Mouse (Mus musculus) E14TG2a.4 (cell line): ENCODE data around the gene Slc44a4.
A peak's percentile ranks its signal among the peaks of the same experiment; 100 is the strongest.
"Not testable (repeated sequence)": the region's sequence is repeated elsewhere in the genome, so short reads cannot be mapped to it uniquely, and the experiment has no call there.

Experiments used
- H3K27me3 ChIP-seq: 2 replicates; pipeline ENCODE4 v1.6.1; 2014; ENCODE audit warnings: low read length, control low read depth; ENCODE audit not compliant: insufficient read depth
- H3K36me3 ChIP-seq: 2 replicates; pipeline ENCODE4 v1.6.1; 2014; ENCODE audit warnings: low read length, control low read depth; ENCODE audit not compliant: insufficient read depth
- H3K4me1 ChIP-seq: replicated peaks from 2 replicates; pipeline ENCODE4 v1.6.1; 2014; ENCODE audit warnings: low read depth, low read length, control low read depth
- H3K4me3 ChIP-seq: replicated peaks from 2 replicates; pipeline ENCODE4 v1.5.1; 2014; ENCODE audit warnings: mild to moderate bottlenecking, low read length
- H3K9me3 ChIP-seq: 2 replicates; pipeline ENCODE4 v1.6.1; 2014; ENCODE audit warnings: low read length, control low read depth
- CTCF ChIP-seq: conservative IDR thresholded peaks from 2 replicates; pipeline ENCODE4 v1.5.1; 2014; ENCODE audit warnings: low read length
- NANOG ChIP-seq: IDR thresholded peaks from 2 replicates; pipeline ENCODE4 v1.6.1; 2014; ENCODE audit warnings: borderline replicate concordance, low read length, mixed read lengths
- POU5F1 ChIP-seq: IDR thresholded peaks from 2 replicates; pipeline ENCODE4 v1.6.1; 2014; ENCODE audit warnings: low read length, borderline replicate concordance

Slc44a4 gene

GRCm38 (mm10) chr17:34944362-34944761, 30.1 kb downstream of the Slc44a4 start:
- H3K4me3 ChIP-seq = no peak overlapping the region
- no peaks in the 10 kb centered on the region for H3K9me3 ChIP-seq
- TF ChIP-seq CTCF (no peak), NANOG (no peak), POU5F1 (no peak)
- H3K4me1 ChIP-seq = peaks cover 19% of the 10 kb centered on the region
- H3K36me3 ChIP-seq = peaks cover 1% of the 10 kb centered on the region; the same call in 1 of the 2 replicates
- no peaks in the 10 kb centered on the region for H3K27me3 ChIP-seq

- TF ChIP-seq NANOG (no peak), CTCF (no peak), POU5F1 (no peak)
- H3K4me3 ChIP-seq = no peak overlapping the region
- H3K36me3 ChIP-seq = peaks cover 24% of the 10 kb centered on the region
- H3K9me3 ChIP-seq = no peaks in the 10 kb centered on the region
- H3K27me3 ChIP-seq = no peaks in the 10 kb centered on the region
- H3K4me1 ChIP-seq = peaks cover 24% of the 10 kb centered on the region
These were observed 32.3 kb downstream of the Slc44a4 start for GRCm38 (mm10) chr17:34946486-34947140.

GRCm38 (mm10) chr17:34947606-34948005, 33.3 kb downstream of the Slc44a4 start:
- TF ChIP-seq NANOG (no peak), POU5F1 (no peak), CTCF (peak; percentile 57)
- Histone ChIP-seq H3K27me3 (no peaks in the 10 kb centered on the region), H3K9me3 (no peaks in the 10 kb centered on the region), H3K4me1 (peaks cover 16% of the 10 kb centered on the region), H3K36me3 (peaks cover 28% of the 10 kb centered on the region), H3K4me3 (no peak overlapping the region)

GRCm38 (mm10) chr17:34948721-34949552, 34.7 kb downstream of the Slc44a4 start:
- H3K4me1 ChIP-seq = peaks cover 21% of the 10 kb centered on the region
- H3K9me3 ChIP-seq, H3K27me3 ChIP-seq, H3K4me3 ChIP-seq: not testable (repeated sequence)
- peaks cover 28% of the 10 kb centered on the region for H3K36me3 ChIP-seq

- Histone ChIP-seq H3K9me3 (no peaks in the 10 kb centered on the region), H3K4me3 (peak overlapping the region; percentile 96), H3K27me3 (no peaks in the 10 kb centered on the region), H3K4me1 (peaks cover 21% of the 10 kb centered on the region), H3K36me3 (peaks cover 28% of the 10 kb centered on the region)
- TF ChIP-seq POU5F1 (no peak), NANOG (no peak), CTCF (no peak)
These were observed 35.3 kb downstream of the Slc44a4 start for GRCm38 (mm10) chr17:34949553-34949969.

- Histone ChIP-seq H3K4me1 (peaks cover 21% of the 10 kb centered on the region), H3K9me3 (no peaks in the 10 kb centered on the region), H3K27me3 (peaks cover 4% of the 10 kb centered on the region; the same call in 1 of the 2 replicates), H3K36me3 (peaks cover 28% of the 10 kb centered on the region), H3K4me3 (peak overlapping the region; percentile 96)
- TF ChIP-seq POU5F1 = no peak
- peak; percentile 15; the same call in 1 of the 2 replicates for TF ChIP-seq CTCF
These were observed 36.5 kb downstream of the Slc44a4 start for GRCm38 (mm10) chr17:34950514-34951455.

GRCm38 (mm10) chr17:34951636-34952377, 37.5 kb downstream of the Slc44a4 start:
- Histone ChIP-seq H3K4me1 (peaks cover 21% of the 10 kb centered on the region), H3K36me3 (peaks cover 28% of the 10 kb centered on the region), H3K9me3 (no peaks in the 10 kb centered on the region), H3K4me3 (peak overlapping the region; percentile 96), H3K27me3 (peaks cover 9% of the 10 kb centered on the region; the same call in 1 of the 2 replicates)
- TF ChIP-seq NANOG (no peak), CTCF (no peak), POU5F1 (no peak)
